Mouse (Mus musculus): Measurements from ENCODE around the gene Krt24.

GRCm38 (mm10) chr11:99295039-99295438 lies 10.0 kb upstream of the Krt24 start:
- no peak for TF ChIP-seq POLR2A (IDR thresholded peaks at IDR 0.05; ENCODE audit: insufficient read depth, low read depth, low read length)
- TF ChIP-seq CTCF (IDR thresholded peaks at IDR 0.05; ENCODE audit: insufficient read depth, low read depth, low read length), result no peak

Data from olfactory bulb, adult 2 months (tissue).